Mouse (Mus musculus) c-Kit-positive CD71-positive TER-119-negative erythroid progenitor cells, embryonic 14.5 days (primary cell): ENCODE measurements around the gene Kcnh3.
A peak's percentile ranks its signal among the peaks of the same experiment; 100 is the strongest.

Experiments
- DNase-seq: peaks from one replicate; pipeline ENCODE4 v3.0.0-alpha.2; 2013; ENCODE audit warnings: low read depth

The Kcnh3 gene

DNA sequence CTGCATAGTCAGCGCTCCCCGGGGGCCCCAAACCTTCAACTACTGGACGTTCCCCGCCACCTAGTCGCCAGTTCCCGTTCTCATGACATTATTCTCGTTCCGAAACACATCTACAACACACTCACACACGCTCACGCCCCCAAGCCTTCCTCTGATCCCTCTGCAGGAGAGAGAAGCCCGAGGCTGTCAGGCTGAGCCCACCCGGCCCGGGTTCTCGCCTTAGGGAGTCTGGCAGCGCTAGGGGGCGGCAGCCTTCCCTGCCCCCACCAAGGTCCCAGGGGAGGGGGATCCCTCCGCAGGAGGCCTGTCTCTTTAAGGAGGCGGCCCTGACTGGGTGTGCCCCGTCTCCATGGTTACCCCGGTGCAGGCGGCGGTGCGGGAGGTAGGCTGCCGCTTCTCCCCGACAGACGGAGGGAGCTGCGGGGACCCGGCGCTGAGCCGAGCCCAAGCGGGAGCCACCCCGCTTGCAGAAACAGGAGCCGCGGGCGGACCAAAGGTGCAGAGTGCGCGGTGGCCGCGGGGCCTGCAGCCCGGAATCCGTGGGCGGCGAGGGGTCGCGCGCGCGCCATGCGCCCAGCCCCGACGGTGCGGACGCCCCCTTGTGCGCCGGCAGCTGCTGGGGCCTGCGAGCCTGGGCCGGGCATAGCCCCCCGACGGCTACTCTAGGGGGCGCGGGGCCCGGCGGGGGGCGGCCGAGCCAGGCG lies at the start of gene Kcnh3:
Gene Kcnh3, plus strand, starts transcription at position 654 of the 704 bp plus-strand sequence.
- DNase-seq: no peak

DNA sequence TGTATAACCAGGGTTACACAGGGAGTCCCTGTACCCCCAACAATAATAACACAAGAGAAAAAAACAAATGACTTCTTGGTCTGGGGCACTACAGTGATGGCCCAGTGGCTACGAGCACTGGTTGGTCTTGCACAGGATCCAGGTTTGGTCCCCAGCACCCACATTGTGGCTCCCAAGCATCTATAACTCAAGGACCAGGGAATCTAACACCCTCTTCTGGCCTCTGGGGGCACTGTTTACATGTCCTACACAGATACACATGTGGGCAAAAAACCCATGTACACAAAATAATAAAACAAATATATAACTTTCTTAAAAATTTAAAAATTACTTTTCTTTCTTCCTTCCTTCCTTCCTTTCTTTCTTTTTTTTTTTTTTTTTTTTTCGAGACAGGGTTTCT lies 45.0 kb upstream of the Kcnh3 start:
- DNase-seq: no peak

DNA sequence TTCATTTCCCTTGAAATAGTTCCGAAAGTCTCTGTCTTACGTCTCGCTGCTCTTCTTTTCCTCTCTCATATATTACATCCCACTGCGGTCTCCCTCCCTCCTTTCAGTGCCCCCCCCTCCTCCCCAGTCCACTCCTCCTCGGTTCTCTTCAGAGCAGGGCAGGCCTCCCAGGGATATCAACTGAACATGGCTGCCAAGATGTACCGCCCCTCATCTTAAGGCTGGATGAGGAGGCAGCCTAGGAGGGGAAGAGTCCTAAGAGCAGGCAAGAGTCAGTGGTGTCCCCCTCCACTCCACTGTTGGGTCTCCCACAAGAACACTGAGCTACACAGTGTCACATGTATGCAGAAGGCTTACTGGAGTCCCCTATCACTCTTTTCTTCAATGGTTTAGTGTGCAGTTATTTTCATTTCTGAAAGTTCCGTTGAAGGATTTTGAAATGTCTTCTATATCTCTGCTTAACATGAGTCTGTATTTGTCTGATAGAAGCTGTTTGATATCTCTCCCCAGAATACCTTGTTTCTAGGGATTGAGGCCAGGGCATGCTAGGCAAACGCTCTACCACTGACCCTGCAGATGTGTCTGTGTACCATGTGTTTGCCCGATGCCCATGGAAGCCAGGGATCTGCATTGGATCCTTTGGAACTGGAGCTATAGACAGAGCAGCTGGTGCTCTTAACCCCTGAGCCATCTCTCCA lies 40.3 kb upstream of the Kcnh3 start:
- DNase-seq: peak; percentile 34

DNA sequence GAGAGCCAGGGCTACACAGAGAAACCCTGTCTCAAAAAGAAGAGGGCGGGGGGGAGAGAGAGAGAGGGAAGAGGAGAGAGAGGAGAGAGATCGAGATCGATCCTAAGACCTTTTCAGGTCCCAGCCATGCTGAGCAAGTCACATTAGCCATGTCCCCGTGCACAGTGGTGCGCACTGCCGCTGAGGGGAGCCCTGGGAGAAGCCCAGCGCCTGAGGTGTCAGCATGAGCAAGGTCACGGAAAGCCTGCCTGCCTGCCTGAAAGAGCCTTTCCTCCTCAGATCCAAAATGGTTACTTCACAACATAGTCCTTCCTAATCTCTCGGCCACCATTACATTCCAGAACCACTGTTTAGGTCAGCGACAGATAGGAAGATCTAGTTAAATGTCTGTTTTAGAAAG lies 30.3 kb upstream of the Kcnh3 start:
- no peak for DNase-seq

DNA sequence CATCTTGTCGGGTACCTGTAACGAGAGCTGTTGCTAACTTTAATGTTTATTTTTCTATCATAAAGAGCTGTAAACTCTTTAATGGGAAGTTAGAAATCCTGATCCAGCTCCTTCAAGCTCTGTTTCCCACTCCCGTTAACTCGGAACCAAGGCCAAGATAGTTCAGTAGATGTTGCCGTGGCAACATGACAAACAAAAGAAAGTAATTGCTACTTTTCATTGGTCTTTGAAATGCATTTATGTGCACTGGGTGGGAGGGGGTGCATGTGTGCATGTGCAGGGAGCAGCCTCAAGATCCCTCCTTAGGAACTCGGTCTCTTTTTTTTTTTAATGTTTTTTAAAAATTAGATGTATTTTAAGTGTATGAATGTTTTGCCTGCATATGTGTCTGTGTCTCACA lies 29.6 kb upstream of the Kcnh3 start:
- DNase-seq: no peak

DNA sequence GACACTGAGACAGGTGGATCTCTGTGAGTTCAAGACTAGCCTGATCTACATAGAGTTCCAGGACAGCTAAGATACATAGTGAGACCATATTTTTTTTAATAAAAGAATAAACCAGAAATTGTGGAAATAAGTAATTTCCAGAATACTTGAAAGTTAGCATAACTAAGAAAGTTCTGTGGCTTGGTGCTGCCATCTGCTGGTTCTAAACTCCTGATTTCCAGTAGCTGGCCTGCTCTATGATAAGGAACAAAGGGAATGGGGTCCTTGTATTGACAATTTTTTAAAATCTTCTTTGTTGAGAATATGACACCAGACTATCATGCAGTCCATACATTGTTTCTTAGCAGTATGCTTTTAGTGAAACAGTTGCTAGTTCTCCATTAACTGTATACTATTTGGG lies 25.9 kb upstream of the Kcnh3 start:
- DNase-seq: no peak

DNA sequence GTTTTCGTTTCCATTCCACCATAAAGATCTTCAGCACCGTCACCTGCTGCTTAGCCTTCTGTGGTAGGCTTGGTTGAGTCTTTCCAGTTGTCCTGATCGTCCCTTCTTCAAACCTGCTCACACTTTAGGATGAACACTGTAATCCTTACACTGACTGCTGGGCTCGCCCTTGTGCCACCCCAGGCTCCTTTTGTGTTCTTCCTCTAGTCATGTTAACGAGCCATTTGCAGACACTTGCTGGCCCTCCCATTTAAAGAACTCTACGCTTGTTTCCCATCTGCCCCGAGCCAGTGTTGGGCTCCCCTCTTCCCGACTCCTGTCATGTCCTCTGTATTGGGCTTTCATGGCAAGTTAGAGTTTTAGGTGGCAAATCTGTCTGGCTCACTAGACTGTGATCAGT lies 18.7 kb upstream of the Kcnh3 start:
- DNase-seq: no peak

DNA sequence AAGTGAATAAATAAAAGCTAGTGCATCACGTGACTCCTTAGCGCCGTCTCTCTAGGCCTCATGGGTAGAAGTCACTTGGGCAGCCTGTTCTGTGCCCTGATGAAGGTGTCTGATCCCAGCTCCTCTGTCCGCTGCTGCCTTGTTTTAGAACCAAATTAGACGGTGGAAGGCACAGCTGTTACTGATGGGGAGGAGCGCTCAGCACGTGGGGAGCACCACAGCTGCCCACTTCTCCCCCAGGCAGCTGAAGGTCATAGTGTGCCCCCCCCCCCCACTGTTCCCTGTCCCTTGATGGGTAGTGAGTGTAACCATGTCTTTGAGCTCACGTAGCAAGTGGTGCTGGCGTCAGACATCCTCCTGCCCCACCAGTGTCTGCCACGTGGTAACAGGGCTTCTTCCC lies 11.5 kb upstream of the Kcnh3 start:
- DNase-seq: no peak

DNA sequence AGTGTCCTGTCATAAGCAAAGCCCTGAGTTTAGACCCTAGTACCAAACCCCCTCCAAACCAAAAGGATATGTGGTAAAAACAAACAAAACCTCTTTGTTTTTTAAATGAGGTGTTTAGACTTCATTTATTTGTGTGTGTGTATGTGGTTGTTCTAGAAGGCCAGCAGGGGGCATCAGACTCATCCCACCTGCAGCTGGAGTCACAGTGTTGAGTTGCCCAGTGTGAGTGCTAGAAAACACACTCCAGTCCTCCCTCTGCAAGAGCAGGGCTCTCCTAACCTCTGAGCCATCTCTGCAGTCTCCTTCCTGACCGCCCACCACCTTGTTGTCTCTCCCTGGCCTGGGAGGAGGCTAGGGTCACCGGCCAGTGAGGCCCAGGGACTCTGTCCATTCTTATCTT lies 9.7 kb upstream of the Kcnh3 start:
- peak; percentile 28 for DNase-seq

DNA sequence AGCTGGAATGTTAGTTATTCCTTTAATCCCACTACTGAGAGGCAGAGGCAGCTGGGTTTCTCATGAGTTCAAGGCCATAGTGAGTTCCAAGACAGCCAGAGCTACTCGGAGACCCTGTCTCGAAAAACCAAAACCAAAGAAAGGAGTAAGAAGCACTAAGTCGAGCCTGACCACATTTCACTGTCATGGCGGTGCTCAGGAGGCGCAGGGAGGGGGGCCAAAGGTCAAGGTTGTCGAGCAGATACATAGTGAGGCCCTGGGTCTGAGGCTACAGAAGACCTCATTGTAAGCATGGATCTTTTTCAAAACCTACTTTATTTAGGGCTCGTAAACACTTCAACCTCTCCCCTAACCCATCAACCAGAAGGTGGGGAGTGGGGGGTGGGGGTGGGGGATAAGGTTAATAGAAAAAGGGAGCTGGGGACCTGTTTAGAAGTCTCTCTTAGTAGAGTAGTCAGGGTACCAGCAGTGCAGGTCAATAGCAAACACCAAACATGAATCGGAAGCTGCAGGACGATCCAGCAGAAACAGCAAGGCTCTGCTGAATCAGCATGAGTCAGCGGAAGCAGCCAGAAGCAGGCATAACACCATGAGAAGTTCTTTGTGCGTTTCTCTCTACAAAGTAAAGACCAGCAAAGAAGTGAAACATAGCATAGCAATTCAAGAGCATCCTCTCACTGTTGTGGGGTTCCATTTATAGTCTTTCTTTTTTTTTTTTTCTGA lies 8.8 kb upstream of the Kcnh3 start:
- DNase-seq: peak; percentile 23

DNA sequence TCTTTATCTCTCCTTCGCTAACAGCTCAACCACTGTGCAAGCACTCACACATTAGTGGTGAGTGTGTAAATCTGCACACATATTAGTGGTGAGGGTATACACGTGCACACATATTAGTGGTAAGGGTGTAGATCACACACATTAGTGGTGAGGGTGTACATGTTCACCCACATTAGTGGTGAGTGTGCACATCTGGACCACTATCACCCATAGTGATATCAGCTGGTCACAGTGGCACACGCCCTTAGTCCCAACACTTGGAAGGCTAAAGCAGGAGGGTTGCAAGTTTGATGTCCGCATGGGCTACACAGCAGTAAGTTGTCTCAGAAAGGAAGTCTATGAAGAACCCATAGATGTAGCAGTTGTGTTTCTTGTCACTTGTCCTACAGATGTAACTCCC lies 7.0 kb upstream of the Kcnh3 start:
- DNase-seq: no peak

DNA sequence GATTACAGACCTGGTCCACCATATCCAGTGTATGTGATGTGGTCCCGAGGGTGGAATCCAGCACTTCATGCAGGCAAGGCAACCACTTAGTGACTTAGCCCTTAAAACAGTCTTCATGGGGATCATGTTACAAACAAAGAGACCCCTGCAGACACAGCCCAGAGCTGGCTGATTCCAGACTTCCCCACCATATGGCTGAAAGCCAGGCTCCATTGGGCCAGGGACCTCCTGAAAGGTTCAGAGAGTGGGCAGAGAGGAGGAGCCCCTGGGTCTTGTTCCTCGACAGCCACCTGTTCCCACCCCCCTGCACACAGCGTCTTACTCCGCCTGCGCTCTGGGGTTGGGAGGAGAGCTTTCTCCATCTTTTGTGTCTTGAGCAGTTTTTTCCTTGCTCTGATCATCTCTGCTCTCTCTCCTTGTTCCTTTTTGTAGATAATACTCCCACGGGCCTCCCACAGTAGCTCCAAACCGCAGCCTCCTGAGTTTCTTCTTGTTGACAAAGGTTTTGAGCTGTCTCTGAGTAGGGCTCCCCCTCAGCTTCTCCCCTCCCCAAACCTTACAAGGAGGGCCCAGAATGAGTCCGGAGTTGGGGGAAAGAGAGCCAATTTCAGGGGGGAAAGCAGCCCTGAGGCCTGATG lies 3.2 kb upstream of the Kcnh3 start:
- no peak for DNase-seq

DNA sequence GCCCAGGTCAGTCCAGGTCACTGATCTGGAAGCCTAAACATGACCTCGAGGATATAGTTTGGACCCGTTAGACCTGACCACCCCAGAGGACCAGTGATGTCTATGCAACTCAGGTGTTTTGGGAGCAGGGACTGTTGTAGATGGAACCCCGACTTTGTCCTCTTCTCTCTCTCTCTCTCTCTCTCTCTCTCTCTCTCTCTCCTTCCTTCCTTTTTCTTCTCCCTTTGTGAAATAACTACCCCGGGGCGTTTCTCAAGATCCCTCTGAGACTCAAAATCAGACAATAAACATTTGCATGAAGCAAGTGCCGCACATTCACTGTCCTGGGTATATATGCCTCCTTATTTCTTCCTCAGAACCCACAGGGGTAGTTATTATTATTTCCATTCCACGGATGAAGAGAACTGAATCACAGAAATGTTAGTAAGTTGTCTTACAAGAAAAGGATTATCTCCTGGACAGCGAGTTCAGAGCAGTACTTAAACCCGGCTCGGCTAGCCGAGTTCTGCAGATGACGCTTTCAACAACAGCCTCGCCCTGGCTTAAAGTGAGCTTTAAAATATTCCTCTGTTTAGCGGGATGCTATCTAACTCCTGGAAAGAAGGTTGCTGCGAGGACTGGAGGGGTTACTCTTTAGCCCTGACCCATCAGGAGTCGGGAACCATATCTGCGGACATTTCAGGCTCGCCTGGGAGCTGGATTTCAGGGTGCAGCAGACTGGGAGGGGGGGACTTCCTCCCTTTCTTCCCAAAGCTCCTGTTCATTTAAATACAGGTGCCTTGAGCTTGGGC lies 1.7 kb upstream of the Kcnh3 start:
- DNase-seq: no peak

DNA sequence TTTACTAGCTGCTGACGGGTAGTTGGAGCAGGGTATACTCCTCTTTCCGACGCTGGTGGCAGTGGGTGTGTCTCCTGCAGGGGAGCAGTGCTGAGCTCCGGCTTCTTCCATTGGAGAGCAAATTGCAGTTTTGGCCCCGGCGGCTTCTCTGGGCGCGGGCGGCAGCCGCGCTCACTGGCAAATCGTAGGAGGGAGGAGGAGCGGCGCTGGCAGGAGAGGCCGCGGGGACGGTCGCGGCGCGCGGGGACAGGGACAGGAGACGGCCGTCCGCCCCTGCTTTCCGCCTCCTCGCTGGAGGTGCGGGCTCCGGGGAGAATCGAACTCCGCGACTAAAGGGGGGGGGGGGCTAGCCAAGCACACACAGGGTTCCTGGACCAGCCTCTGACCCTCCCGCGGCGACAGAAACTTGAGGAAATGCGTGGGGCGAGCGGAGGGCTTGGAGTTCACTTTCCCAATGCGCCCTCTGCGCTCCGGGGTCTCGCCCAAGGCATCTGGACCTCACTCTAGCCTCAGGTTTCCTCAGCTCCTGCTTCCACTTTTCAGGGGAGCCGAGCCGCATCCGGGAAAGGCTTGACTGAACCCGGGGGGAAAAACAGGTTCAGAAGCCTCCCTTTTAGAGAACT lies 965 bp upstream of the Kcnh3 start:
- peak; percentile 11 for DNase-seq

DNA sequence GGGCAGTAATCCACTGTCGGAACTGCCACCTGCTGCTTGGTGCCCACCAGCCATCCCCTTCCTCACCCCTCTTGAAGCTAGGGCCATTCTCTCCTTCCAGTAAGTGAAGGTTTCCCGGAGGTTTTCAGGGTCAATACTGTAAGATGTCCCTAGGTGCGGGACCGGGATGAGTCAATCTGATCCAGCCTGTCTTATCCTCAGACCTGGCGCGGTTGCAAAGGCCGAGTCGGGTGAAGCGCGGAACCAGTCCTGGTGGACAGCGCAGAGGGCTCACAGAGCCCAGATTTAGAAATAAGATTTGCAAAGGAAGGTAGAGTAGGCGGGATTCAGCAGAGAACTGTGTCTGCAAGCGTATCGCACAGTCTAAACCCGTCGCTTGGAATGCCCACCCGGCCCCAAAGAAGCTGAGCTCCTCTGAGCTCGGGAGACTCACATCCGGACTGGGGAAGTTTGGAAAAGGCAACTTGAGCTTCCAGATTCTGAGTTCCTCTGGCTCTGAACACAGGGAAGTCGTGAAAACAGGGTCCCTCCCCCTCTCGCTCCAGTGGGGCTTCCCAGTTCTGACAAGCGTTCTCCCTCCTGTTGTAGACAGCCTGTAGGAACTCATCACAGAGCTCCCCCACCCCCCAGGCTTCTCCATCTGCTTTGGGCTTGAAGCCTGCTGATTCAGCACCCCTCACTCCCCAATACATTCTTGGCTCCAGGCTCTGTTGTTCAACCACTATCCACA lies 585 bp downstream of the Kcnh3 start:
- DNase-seq: no peak

DNA sequence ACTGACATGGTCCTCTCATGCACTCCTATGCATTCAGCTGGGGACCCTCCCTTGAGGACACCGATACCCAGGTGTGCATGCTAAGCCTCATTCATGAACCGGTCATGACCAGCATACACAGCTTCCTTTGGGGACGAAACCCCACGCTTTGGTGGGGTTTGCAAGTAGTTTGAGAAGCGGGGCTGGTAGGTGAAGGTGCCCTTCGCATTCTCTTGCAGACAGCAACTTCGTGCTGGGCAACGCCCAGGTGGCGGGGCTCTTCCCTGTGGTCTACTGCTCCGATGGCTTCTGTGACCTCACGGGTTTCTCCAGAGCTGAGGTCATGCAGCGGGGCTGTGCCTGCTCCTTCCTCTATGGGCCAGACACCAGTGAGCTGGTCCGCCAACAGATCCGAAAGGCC lies 1.4 kb downstream of the Kcnh3 start:
- DNase-seq: no peak

DNA sequence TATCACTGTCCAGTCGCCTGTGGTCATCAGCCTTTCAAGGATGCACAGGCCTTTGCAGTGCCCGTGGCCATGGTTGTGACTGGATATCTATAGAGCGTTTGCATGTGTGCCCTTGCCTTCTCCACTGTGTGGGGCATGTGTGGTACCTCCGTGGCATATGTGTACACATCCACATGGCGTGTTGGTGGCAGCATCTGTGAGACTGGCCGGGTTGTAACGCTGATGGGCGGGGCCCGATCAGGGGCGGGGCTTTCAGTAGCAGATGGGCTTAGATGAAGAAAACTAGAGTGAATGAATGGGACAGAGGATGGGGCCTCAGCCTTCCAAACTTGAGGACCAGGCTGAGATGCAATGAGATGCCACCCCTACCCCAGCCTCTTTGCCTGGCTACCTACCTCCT lies 7.3 kb downstream of the Kcnh3 start:
- DNase-seq: no peak

DNA sequence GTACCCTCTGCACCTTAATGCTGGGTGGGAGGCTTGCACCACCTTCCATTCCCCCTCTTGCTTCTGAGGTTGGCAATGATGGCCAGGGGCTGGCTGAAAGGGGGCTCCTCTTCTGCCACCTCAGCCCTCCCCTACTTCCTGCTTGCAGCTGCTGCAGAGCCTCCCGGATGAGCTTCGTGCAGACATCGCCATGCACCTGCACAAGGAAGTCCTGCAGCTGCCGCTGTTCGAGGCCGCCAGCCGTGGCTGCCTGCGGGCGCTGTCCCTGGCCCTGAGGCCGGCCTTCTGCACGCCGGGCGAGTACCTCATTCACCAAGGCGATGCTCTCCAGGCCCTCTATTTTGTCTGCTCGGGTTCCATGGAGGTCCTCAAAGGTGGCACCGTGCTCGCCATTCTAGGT lies 9.1 kb downstream of the Kcnh3 start:
- no peak for DNase-seq

DNA sequence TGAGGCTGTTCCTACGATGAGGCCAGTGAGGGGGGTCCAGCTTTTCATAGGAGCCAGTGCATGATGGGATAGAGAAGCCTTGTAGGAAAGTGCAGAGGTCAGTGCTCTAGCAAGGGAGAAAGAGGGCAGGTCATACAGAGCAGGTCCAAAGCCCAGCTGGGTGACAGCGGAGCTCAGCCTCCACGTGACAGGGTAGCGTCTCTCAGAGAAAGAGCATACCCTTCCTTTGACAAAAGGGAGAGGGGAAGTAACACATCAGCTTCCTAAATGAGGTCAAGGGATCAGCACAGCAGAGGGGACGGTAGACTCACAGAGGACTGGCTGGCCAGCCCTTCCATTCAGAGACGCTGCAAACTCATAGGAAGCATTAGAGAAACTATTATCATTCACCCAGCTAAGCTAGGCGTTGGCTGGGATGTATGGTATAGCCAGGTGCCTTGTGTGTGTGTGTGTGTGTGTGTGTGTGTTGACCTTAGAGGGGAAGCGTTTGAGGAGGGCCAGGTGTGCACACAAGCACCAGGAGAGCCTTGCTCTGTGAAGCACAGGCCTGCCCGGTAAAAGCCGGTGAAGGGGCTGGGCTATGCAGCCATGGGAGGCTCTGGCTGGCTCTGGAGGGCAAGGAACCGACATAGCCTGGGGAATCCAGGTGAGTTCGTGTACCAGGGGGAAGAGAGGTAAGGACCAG lies 9.8 kb downstream of the Kcnh3 start:
- DNase-seq: no peak

DNA sequence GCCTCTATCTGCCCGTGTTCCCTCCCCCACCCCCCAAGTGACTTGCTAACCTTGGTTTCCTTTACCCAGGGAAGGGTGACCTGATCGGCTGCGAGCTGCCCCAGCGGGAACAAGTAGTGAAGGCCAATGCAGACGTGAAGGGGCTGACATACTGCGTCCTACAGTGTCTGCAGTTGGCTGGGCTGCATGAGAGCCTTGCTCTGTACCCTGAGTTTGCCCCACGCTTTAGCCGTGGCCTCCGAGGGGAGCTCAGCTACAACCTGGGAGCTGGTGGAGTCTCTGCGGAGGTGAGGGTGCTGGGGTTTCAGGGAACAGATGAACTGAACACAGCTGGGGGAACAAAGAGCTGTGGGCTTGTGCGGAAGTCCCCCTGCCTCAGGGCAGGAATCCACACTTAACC lies 13.3 kb downstream of the Kcnh3 start:
- no peak for DNase-seq
